Mouse (Mus musculus) forebrain, postnatal 0 days (tissue): ENCODE results near the gene Cfb. TPM values are rescaled to one million over a fixed set of nuclear protein-coding genes. Genes with fewer than 3 reads are reported as not detected.
A peak's percentile ranks its signal among the peaks of the same experiment; 100 is the strongest.
"Not testable (repeated sequence)": the region's sequence is repeated elsewhere in the genome, so short reads cannot be mapped to it uniquely, and the experiment has no call there.

Source experiments
- ATAC-seq: fragments of 200-750 bp; cut with Nextera tagmentation; 2 replicates; pipeline ENCODE4 v1.8.0; 2017; ENCODE audit warnings: mild to moderate bottlenecking, moderate library complexity
- DNase-seq: peaks from one replicate; pipeline ENCODE4 v3.0.0-alpha.2; 2015
- H3K27ac ChIP-seq: fragments of 300-500 bp; sonication (generic); 2 replicates; pipeline ENCODE4 v1.5.1; 2014; ENCODE audit warnings: low read depth, mild to moderate bottlenecking, antibody characterized with exemption, low read length, moderate library complexity, mixed read lengths
- H3K27me3 ChIP-seq: fragments of 300-500 bp; sonication (generic); 2 replicates; pipeline ENCODE4 v1.6.1; 2014; ENCODE audit warnings: mild to moderate bottlenecking, low read length, mixed read lengths; ENCODE audit not compliant: insufficient read depth
- H3K36me3 ChIP-seq: fragments of 300-500 bp; sonication (generic); 2 replicates; pipeline ENCODE4 v1.6.1; 2014; ENCODE audit warnings: mild to moderate bottlenecking, moderate library complexity; ENCODE audit not compliant: insufficient read depth
- H3K4me1 ChIP-seq: fragments of 300-500 bp; sonication (generic); 2 replicates; pipeline ENCODE4 v1.6.1; 2014; ENCODE audit warnings: antibody characterized with exemption; ENCODE audit not compliant: insufficient read depth
- H3K4me2 ChIP-seq: fragments of 300-500 bp; sonication (generic); 2 replicates; pipeline ENCODE4 v1.6.1; 2014; ENCODE audit warnings: low read depth, mild to moderate bottlenecking, moderate library complexity
- H3K4me3 ChIP-seq: fragments of 300-500 bp; sonication (generic); 2 replicates; pipeline ENCODE4 v1.5.1; 2014; ENCODE audit warnings: low read depth, low read length, mixed read lengths
- H3K9ac ChIP-seq: fragments of 300-500 bp; sonication (generic); 2 replicates; pipeline ENCODE4 v1.6.1; 2014; ENCODE audit warnings: mild to moderate bottlenecking
- H3K9me3 ChIP-seq: fragments of 300-500 bp; sonication (generic); 2 replicates; pipeline ENCODE4 v1.6.1; 2016; ENCODE audit warnings: low read length
- CTCF ChIP-seq: sonication (generic); IDR thresholded peaks from 2 replicates; pipeline ENCODE4 v1.5.1; 2016; ENCODE audit warnings: antibody characterized with exemption, control low read depth, low read depth
- WGBS: fragments of 180-500 bp; shearing (Covaris S2); extraction: QIAGEN DNeasy Blood & Tissue Kit; methylation state at CpG from one replicate; pipeline ENCODE4 v1.1.7; 2014; 5-methylcytosine and 5-hydroxymethylcytosine counted together
- microRNA-seq, 2 experiments: library from miRNA; unstranded; fragments of <30 nt; microRNA quantifications; one replicate each; pipeline ENCODE4; 2016
- polyA plus RNA-seq: library from polyadenylated mRNA; unstranded; fragments of >200 nt; fragmentation: Nextera tagmentation; extraction: Ambion mirVana; gene quantifications from 2 replicates; pipeline ENCODE4 v1.2.1, GENCODE M21; 2015
- total RNA-seq: library from RNA; depleted of rRNA; stranded (reverse); fragments of >200 nt; gene quantifications from 2 replicates; pipeline ENCODE4 v1.2.3, GENCODE M21; 2014; rRNA removed

Gene Cfb
- total and polyA plus RNA-seq, 2 experiments from 2014 or later: 0.67 to 1.0 TPM

- not testable (repeated sequence) for H3K27me3 ChIP-seq, H3K9me3 ChIP-seq, H3K4me1 ChIP-seq, ATAC-seq, H3K4me3 ChIP-seq, H3K4me2 ChIP-seq, H3K27ac ChIP-seq, H3K9ac ChIP-seq, H3K36me3 ChIP-seq
- TF ChIP-seq CTCF: peak; percentile 65
- DNase-seq: peak; percentile 15
- WGBS: 66% methylated on average over 12 of the region's 12 CpGs
Observed at GRCm38 (mm10) chr17:34813747-34814146, 48.6 kb downstream of the Cfb start.

GRCm38 (mm10) chr17:34811275-34811674 lies 51.0 kb downstream of the Cfb start:
- Histone ChIP-seq H3K4me3 (no peak overlapping the region), H3K36me3 (no peaks in the 10 kb centered on the region), H3K4me2 (no peak overlapping the region), H3K9ac (no peak overlapping the region), H3K9me3 (no peaks in the 10 kb centered on the region), H3K27ac (no peak overlapping the region), H3K4me1 (no peaks in the 10 kb centered on the region), H3K27me3 (no peaks in the 10 kb centered on the region)
- TF ChIP-seq CTCF: no peak
- ATAC-seq (no peak), DNase-seq (no peak)
- 73% methylated on average over 15 of the region's 15 CpGs for WGBS

- H3K27ac ChIP-seq, DNase-seq, H3K4me2 ChIP-seq, H3K27me3 ChIP-seq, H3K9me3 ChIP-seq, H3K4me3 ChIP-seq, H3K4me1 ChIP-seq, H3K36me3 ChIP-seq, H3K9ac ChIP-seq, ATAC-seq: not testable (repeated sequence)
- 88% methylated on average over 6 of the region's 8 CpGs for WGBS
Observed at GRCm38 (mm10) chr17:34810811-34811210, 51.5 kb downstream of the Cfb start.

- H3K9ac ChIP-seq, ATAC-seq, H3K9me3 ChIP-seq, H3K27me3 ChIP-seq, DNase-seq, H3K4me3 ChIP-seq, H3K36me3 ChIP-seq, H3K4me1 ChIP-seq, H3K4me2 ChIP-seq, H3K27ac ChIP-seq: not testable (repeated sequence)
- WGBS: 84% methylated on average over 5 of the region's 5 CpGs
Observed at GRCm38 (mm10) chr17:34810411-34810810, 51.9 kb downstream of the Cfb start.

GRCm38 (mm10) chr17:34808599-34809205 lies 53.6 kb downstream of the Cfb start:
- H3K27me3 ChIP-seq: no peaks in the 10 kb centered on the region
- no peak for TF ChIP-seq CTCF
- no peaks in the 10 kb centered on the region for H3K4me1 ChIP-seq
- no peak for ATAC-seq
- no peak overlapping the region for H3K9ac ChIP-seq
- DNase-seq: no peak
- no peak overlapping the region for H3K27ac ChIP-seq
- 0 out of 2 replicates have a peak, but pooled peaks cover 4% of the 10 kb centered on the region for H3K9me3 ChIP-seq
- no peaks in the 10 kb centered on the region for H3K36me3 ChIP-seq
- no peak overlapping the region for H3K4me2 ChIP-seq
- H3K4me3 ChIP-seq: no peak overlapping the region
- WGBS: 83% methylated on average over 6 of the region's 6 CpGs

GRCm38 (mm10) chr17:34807176-34807575 lies 55.1 kb downstream of the Cfb start:
- H3K9ac ChIP-seq: no peak overlapping the region
- WGBS: 64% methylated on average over 3 of the region's 3 CpGs
- H3K36me3 ChIP-seq: no peaks in the 10 kb centered on the region
- H3K4me2 ChIP-seq: no peak overlapping the region
- TF ChIP-seq CTCF: no peak
- no peaks in the 10 kb centered on the region for H3K4me1 ChIP-seq
- H3K27me3 ChIP-seq: no peaks in the 10 kb centered on the region
- ATAC-seq (no peak), DNase-seq (no peak)
- 0 out of 2 replicates have a peak, but pooled peaks cover 4% of the 10 kb centered on the region for H3K9me3 ChIP-seq
- no peak overlapping the region for H3K27ac ChIP-seq
- no peak overlapping the region for H3K4me3 ChIP-seq

Small RNA genes lying within 50 kb of the gene (microRNA-seq; reads per million reads assigned to microRNA genes)
- 0 to 0.12 reads per million in 2 experiments for gene Mir6970
- 1.2 to 4.5 reads per million in 2 experiments for gene Mir6971
- gene Mir6972: 0 to 0.39 reads per million in 2 experiments

Other genes starting within 250 kb of the Cfb start
Only the 30 nearest of the 36 such genes appear.
- 9.6 and 19.9 TPM in 2 replicates for gene Fkbpl, start 217.8 kb downstream of the Cfb start, total RNA-seq
- gene Fkbpl, start 217.8 kb downstream of the Cfb start, polyA plus RNA-seq: 8.2 and 11.4 TPM in 2 replicates
- 39.9 and 43.7 TPM in 2 replicates for gene Atf6b, start 215.4 kb downstream of the Cfb start, total RNA-seq
- 86.1 and 86.4 TPM in 2 replicates for gene Atf6b, start 215.4 kb downstream of the Cfb start, polyA plus RNA-seq
- 1.0 and 1.7 TPM in 2 replicates for gene Tnxb, start 192.0 kb downstream of the Cfb start, total RNA-seq
- 0.08 and 0.16 TPM in 2 replicates for gene Tnxb, start 192.0 kb downstream of the Cfb start, polyA plus RNA-seq
- gene C4b, start 118.6 kb downstream of the Cfb start, total RNA-seq: 1.5 and 1.6 TPM in 2 replicates
- gene C4b, start 118.6 kb downstream of the Cfb start, polyA plus RNA-seq: 0.59 and 0.75 TPM in 2 replicates
- gene Cyp21a1, start 58.0 kb downstream of the Cfb start, total RNA-seq: not detected in 2 replicates
- gene Cyp21a1, start 58.0 kb downstream of the Cfb start, polyA plus RNA-seq: not detected in 2 replicates
- gene Stk19, start 25.6 kb downstream of the Cfb start, total RNA-seq: 41.9 and 55.6 TPM in 2 replicates
- gene Stk19, start 25.6 kb downstream of the Cfb start, polyA plus RNA-seq: 55.7 and 61.1 TPM in 2 replicates
- 40.0 and 46.0 TPM in 2 replicates for gene Dxo, start 25.5 kb downstream of the Cfb start, total RNA-seq
- 56.0 and 57.8 TPM in 2 replicates for gene Dxo, start 25.5 kb downstream of the Cfb start, polyA plus RNA-seq
- gene Skiv2l, start 12.3 kb downstream of the Cfb start, total RNA-seq: 91.8 and 97.7 TPM in 2 replicates
- 36.9 and 42.8 TPM in 2 replicates for gene Skiv2l, start 12.3 kb downstream of the Cfb start, polyA plus RNA-seq
- gene Nelfe, start 12.1 kb downstream of the Cfb start, total RNA-seq: 32.0 and 56.2 TPM in 2 replicates
- 49.6 and 54.6 TPM in 2 replicates for gene Nelfe, start 12.1 kb downstream of the Cfb start, polyA plus RNA-seq
- 25.2 and 32.6 TPM in 2 replicates for gene Zbtb12, start 17.0 kb upstream of the Cfb start, total RNA-seq
- 5.3 and 7.7 TPM in 2 replicates for gene Zbtb12, start 17.0 kb upstream of the Cfb start, polyA plus RNA-seq
- gene Gm20547, start 19.5 kb upstream of the Cfb start, total RNA-seq: not detected in 2 replicates
- not detected in 2 replicates for gene Gm20547, start 19.5 kb upstream of the Cfb start, polyA plus RNA-seq
- 2.6 and 6.1 TPM in 2 replicates for gene C2, start 35.7 kb upstream of the Cfb start, total RNA-seq
- 3.0 and 3.5 TPM in 2 replicates for gene C2, start 35.7 kb upstream of the Cfb start, polyA plus RNA-seq
- 293 and 302 TPM in 2 replicates for gene Ehmt2, start 36.0 kb upstream of the Cfb start, total RNA-seq
- 45.5 and 61.8 TPM in 2 replicates for gene Ehmt2, start 36.0 kb upstream of the Cfb start, polyA plus RNA-seq
- gene Slc44a4, start 51.9 kb upstream of the Cfb start, total RNA-seq: not detected in 2 replicates
- gene Slc44a4, start 51.9 kb upstream of the Cfb start, polyA plus RNA-seq: 0.06 TPM in 1 of 2 replicates, not detected in the other
- 36.7 and 36.8 TPM in 2 replicates for gene Neu1, start 68.7 kb upstream of the Cfb start, total RNA-seq
- 33.5 and 34.5 TPM in 2 replicates for gene Neu1, start 68.7 kb upstream of the Cfb start, polyA plus RNA-seq
- 5.2 and 8.1 TPM in 2 replicates for gene Hspa1b, start 96.7 kb upstream of the Cfb start, total RNA-seq
- gene Hspa1b, start 96.7 kb upstream of the Cfb start, polyA plus RNA-seq: 0.42 and 0.52 TPM in 2 replicates
- not detected in 2 replicates for gene Gm20481, start 107.4 kb upstream of the Cfb start, total RNA-seq
- not detected in 2 replicates for gene Gm20481, start 107.4 kb upstream of the Cfb start, polyA plus RNA-seq
- 7.9 and 13.8 TPM in 2 replicates for gene Hspa1a, start 109.6 kb upstream of the Cfb start, total RNA-seq
- 7.6 and 8.5 TPM in 2 replicates for gene Hspa1a, start 109.6 kb upstream of the Cfb start, polyA plus RNA-seq
- gene Hspa1l, start 110.2 kb upstream of the Cfb start, total RNA-seq: 0.24 and 0.46 TPM in 2 replicates
- gene Hspa1l, start 110.2 kb upstream of the Cfb start, polyA plus RNA-seq: 0.36 and 0.50 TPM in 2 replicates
- gene Lsm2, start 119.3 kb upstream of the Cfb start, total RNA-seq: 29.1 and 38.9 TPM in 2 replicates
- gene Lsm2, start 119.3 kb upstream of the Cfb start, polyA plus RNA-seq: 111 and 120 TPM in 2 replicates
- gene Vars, start 138.5 kb upstream of the Cfb start, total RNA-seq: 84.4 and 93.4 TPM in 2 replicates
- gene Vars, start 138.5 kb upstream of the Cfb start, polyA plus RNA-seq: 36.7 and 45.4 TPM in 2 replicates
- 0.14 and 0.31 TPM in 2 replicates for gene Vwa7, start 154.1 kb upstream of the Cfb start, total RNA-seq
- gene Vwa7, start 154.1 kb upstream of the Cfb start, polyA plus RNA-seq: 0.08 TPM in 1 of 2 replicates, not detected in the other
- 2.2 and 2.7 TPM in 2 replicates for gene Sapcd1, start 165.5 kb upstream of the Cfb start, total RNA-seq
- gene Sapcd1, start 165.5 kb upstream of the Cfb start, polyA plus RNA-seq: 1.6 TPM in 2 replicates
- gene Msh5, start 184.2 kb upstream of the Cfb start, total RNA-seq: 1.3 and 2.2 TPM in 2 replicates
- 1.1 and 1.3 TPM in 2 replicates for gene Msh5, start 184.2 kb upstream of the Cfb start, polyA plus RNA-seq
- gene Clic1, start 187.4 kb upstream of the Cfb start, total RNA-seq: 26.8 and 29.3 TPM in 2 replicates
- gene Clic1, start 187.4 kb upstream of the Cfb start, polyA plus RNA-seq: 47.9 and 50.5 TPM in 2 replicates
- 167 and 220 TPM in 2 replicates for gene Ddah2, start 196.5 kb upstream of the Cfb start, total RNA-seq
- gene Ddah2, start 196.5 kb upstream of the Cfb start, polyA plus RNA-seq: 261 and 299 TPM in 2 replicates
- gene Ly6g6c, start 202.9 kb upstream of the Cfb start, total RNA-seq: not detected in 2 replicates
- gene Ly6g6c, start 202.9 kb upstream of the Cfb start, polyA plus RNA-seq: not detected in 2 replicates
- gene Mpig6b, start 203.7 kb upstream of the Cfb start, total RNA-seq: not detected in 2 replicates
- gene Mpig6b, start 203.7 kb upstream of the Cfb start, polyA plus RNA-seq: 0.08 TPM in 2 replicates
- gene Ly6g6e, start 214.4 kb upstream of the Cfb start, total RNA-seq: 0.38 and 3.9 TPM in 2 replicates
- 2.9 and 3.9 TPM in 2 replicates for gene Ly6g6e, start 214.4 kb upstream of the Cfb start, polyA plus RNA-seq
- 3.8 TPM in 1 of 2 replicates, not detected in the other for gene Ly6g6d, start 215.5 kb upstream of the Cfb start, total RNA-seq
- gene Ly6g6d, start 215.5 kb upstream of the Cfb start, polyA plus RNA-seq: 1.2 and 1.6 TPM in 2 replicates